Mouse (Mus musculus) granulocyte monocyte progenitor cell, adult 5-6 weeks (primary cell): Measurements from ENCODE around the gene Nlk. TPM values are rescaled to one million over a fixed set of nuclear protein-coding genes. Genes with fewer than 3 reads are reported as not detected.

Experiments used
- ATAC-seq: replicated peaks from 2 replicates; pipeline ENCODE4 v1.8.0; 2016; ENCODE audit warnings: mild to moderate bottlenecking, moderate TSS enrichment, inconsistent platforms; ENCODE audit not compliant: poor library complexity, severe bottlenecking
- total RNA-seq, 2 experiments: library from RNA; stranded (forward) in 1 of 2; stranded (reverse) in 1 of 2; fragments of 200-712, 200-1000 nt in 1 of 2; fragments of >200 nt in 1 of 2; fragmentation: Nextera tagmentation in 1 of 2; gene quantifications; 2 replicates each; pipeline ENCODE4 v1.2.3; 2014 to 2017

Nlk gene
- total RNA-seq (2014; fragmentation: Nextera tagmentation), result 13.2 and 21.7 TPM in 2 replicates
- total RNA-seq (2017), result 16.4 and 26.1 TPM in 2 replicates

- peak; percentile 98 for ATAC-seq
These were observed at the start of gene Nlk for GRCm38 (mm10) chr11:78696777-78697752. Nlk (minus strand) TSS chr11:78697373.

GRCm38 (mm10) chr11:78746264-78746663 is 49.1 kb upstream of the Nlk start:
- ATAC-seq, result no peak

- ATAC-seq, result no peak
These were observed 48.3 kb upstream of the Nlk start for GRCm38 (mm10) chr11:78745475-78745874.

GRCm38 (mm10) chr11:78742461-78742860 is 45.3 kb upstream of the Nlk start:
- ATAC-seq, result no peak

GRCm38 (mm10) chr11:78741958-78742357 is 44.8 kb upstream of the Nlk start:
- no peak for ATAC-seq

- ATAC-seq, result no peak
These were observed 42.2 kb upstream of the Nlk start for GRCm38 (mm10) chr11:78739361-78739760.

GRCm38 (mm10) chr11:78736877-78737408 is 39.8 kb upstream of the Nlk start:
- ATAC-seq, result no peak

- peak; percentile 88 for ATAC-seq
These were observed 38.0 kb upstream of the Nlk start for GRCm38 (mm10) chr11:78735168-78735567.

GRCm38 (mm10) chr11:78732619-78733018 is 35.4 kb upstream of the Nlk start:
- no peak for ATAC-seq

- 0 out of 2 replicates have a peak, but pooled peaks have one; percentile 35 for ATAC-seq
These were observed 33.7 kb upstream of the Nlk start for GRCm38 (mm10) chr11:78730902-78731301.

- no peak for ATAC-seq
These were observed 30.9 kb upstream of the Nlk start for GRCm38 (mm10) chr11:78728041-78728440.

- ATAC-seq, result no peak
These were observed 29.2 kb upstream of the Nlk start for GRCm38 (mm10) chr11:78726366-78726765.

GRCm38 (mm10) chr11:78724792-78725191 is 27.6 kb upstream of the Nlk start:
- no peak for ATAC-seq

GRCm38 (mm10) chr11:78721419-78721818 is 24.2 kb upstream of the Nlk start:
- no peak for ATAC-seq

GRCm38 (mm10) chr11:78717655-78718054 is 20.5 kb upstream of the Nlk start:
- no peak for ATAC-seq

- no peak for ATAC-seq
These were observed 11.5 kb upstream of the Nlk start for GRCm38 (mm10) chr11:78708642-78709041.

- no peak for ATAC-seq
These were observed 8.9 kb upstream of the Nlk start for GRCm38 (mm10) chr11:78706026-78706425.

GRCm38 (mm10) chr11:78703085-78703484 is 5.9 kb upstream of the Nlk start:
- no peak for ATAC-seq

- ATAC-seq, result no peak
These were observed 5.1 kb upstream of the Nlk start for GRCm38 (mm10) chr11:78702319-78702718.

- ATAC-seq, result peak; percentile 83
These were observed 589 bp upstream of the Nlk start for GRCm38 (mm10) chr11:78697753-78698171.

GRCm38 (mm10) chr11:78694249-78694648 is 2.9 kb downstream of the Nlk start:
- ATAC-seq, result no peak
